Mouse (Mus musculus): ENCODE measurements around the gene Cd69.

- TF ChIP-seq POLR2A (IDR thresholded peaks at IDR 0.05; ENCODE audit: low read depth, low read length) (no peak), CTCF (IDR thresholded peaks at IDR 0.05; ENCODE audit: borderline replicate concordance, insufficient read depth, low read length) (no peak)
These were observed 20.9 kb downstream of the Cd69 start for GRCm38 (mm10) chr6:129254314-129254713.

All from embryonic fibroblast, embryonic 13.5 days (primary cell).